Mouse (Mus musculus) lung, postnatal 36 days (tissue): ENCODE measurements around the gene Tspan17.

Experiments
- DNase-seq: peaks from one replicate; pipeline ENCODE4 v3.0.0; 2022; ENCODE audit warnings: mixed read lengths

Tspan17 gene

DNA sequence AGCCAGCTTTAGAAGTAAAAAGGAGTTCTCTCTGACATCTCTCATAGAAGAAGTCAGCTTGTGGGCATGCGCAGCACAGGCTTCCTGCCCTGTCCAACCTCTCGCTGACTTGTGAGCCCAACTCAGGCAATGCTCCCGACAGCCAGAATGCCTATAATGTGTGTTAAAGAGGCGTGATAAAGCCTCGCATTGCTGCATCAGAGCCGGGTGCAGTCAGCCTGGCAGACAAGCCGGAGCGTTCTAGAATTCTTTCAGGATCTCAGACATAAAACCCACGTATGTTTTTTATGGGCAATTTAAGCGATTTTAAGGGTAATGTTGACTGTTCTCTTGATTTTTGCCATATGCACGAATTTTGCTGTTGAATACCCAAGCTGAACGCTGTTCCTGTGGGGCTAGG, 18.9 kb downstream of the Tspan17 start:
- no peak for DNase-seq

DNA sequence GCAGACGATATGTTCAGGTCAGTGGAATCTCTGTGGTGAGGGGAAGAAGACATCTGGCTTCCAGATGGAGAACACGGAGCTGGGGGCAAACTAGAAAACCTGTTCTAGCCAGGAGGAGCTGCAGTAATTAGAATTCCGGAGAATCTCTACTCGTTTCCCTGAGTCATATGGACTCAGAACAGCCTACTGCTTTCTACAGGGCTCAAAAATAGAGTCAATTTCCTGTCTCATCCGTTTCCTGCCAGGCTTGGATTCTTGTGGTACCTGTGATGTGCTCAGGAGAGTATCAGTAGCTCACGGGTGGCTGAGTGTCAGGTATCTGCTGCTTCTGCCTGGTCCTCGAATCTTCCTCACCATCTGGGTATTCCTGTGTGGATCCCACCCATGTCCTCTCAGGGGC, 22.3 kb downstream of the Tspan17 start:
- no peak for DNase-seq

DNA sequence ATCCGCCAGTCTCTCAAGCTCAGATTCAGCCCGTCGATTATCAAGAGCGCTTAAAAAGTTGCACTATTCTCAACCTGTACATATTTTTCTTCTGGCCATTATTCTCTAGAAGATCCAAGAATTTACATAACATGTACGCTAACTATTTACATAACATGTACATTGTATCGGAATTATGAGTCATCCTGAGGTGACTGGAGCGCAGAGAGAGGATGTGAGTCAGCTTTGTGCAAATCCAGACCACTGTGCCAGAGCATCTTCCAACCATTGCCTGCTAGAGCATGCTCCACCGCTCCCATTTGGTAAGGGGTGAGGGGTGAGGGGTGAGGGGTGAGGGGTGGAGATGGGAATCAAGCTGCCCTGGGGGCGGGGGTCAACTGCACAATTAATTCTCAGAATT, 24.2 kb downstream of the Tspan17 start:
- no peak for DNase-seq

DNA sequence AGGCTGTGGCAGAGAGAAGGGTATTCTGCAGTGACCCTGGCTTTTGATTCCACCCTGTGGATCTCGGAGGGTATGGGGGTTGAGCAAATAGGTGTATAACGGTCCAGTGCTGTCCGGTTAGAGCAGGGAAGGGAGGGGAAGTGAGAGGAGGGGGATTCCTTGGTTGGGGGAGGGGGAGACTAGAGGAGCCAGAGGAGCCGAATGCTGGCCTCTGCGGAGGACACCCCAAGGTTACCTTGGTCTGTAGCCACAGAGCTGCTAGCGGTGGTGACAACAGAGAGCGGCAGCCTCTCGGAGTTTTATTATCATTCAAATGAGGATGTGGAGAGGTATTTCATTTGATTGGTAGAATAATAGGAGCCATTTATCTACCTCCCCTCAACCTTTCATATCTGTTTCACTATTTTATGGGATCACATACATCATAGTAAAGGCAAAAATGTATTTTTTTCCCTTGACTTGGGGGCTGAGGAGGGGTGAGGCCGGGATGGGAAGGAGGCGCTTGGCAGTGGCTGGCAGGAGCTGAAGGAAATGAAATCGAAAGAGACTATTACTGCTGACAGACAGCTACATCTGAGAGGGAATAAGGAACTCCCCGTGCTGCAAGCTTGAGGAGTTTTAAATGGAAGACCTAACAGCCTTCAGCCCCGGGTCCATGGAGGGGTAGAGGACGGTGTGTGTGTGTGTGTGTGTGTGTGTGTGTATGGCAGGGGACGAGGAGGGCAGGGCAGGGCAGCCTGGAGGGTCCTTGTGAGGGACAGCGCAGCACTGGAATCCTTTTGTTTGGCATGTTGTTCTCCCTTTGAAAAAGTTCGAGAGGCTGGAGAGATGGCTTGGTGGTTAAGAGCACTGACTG, 29.4 kb downstream of the Tspan17 start:
- DNase-seq: no peak

DNA sequence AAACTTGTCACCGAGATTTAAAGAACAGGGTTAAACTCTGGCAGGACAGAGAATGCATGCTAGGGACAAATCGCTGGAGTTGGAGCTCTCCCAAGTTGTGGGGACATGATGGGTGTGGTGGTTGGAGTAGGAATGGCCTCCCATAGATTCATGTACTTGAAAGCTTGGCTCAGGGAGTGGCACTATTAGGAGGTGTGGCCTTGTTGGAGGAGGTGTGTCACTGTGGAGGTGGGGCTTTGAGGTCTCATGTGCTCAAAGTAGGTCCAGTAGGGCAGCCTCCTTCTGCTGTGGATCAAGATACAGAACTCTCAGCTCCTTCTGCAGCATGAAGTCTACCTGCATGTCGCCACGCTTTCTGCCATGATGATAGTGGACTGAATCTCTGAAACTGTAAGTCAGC, 31.9 kb downstream of the Tspan17 start:
- no peak for DNase-seq

DNA sequence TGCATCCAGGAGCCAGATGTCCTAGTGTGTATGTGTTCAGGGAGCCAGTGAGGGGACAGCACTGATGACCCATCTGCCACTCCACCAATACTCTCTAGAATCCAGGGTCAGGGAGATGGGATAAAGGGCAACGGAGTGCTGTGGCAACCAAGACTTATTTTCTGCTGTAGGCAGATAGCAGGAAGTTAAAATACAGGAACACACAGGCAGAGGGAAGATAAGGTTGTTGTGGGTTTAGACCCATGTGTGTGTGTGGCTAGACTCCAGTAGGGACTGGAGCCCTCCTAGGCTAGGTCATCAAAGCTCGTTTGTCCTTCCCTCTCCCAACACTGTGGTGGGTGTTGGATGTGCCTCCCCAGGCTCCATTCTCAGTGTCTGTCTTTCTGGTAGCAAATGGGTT, 32.8 kb downstream of the Tspan17 start:
- no peak for DNase-seq

DNA sequence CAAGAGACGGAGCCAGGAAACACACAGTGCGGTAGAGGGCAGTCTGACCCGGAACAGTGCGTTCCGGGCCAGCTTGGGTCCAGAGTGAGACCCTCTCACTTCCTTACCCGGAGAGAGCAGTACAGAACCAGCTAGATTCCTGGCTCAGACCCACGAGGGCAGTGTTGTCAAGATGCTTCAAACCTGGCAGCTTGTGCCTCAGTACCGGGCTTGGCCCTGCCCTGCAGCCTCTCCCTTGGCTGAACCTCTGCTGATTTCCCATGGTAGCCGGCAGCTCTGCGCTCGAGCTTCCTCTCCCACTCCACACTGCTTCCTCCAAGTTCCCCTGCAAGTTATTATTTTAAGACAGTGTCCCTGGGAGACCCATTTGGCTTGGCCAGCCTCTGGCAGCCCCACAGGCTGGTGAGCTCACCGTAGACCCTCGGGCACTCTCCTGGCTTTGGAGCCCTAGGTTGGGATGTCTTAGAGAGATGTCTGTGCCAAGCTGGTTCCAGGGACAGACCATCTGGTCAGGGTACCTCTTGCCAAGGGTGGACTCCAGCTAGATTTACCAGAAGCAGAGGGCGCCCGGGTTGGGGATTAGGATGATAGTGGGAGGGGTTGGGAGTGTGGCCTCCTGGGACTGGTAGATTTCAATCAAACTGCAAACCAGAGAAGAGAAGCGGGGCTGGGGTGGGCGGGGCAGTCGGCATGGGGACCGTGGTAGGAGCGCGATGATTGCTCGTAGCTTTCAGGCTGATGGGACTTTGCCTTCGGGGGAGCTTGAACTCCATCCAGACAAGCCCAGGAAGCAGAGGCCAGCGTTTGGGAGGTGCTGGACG, 35.1 kb downstream of the Tspan17 start:
- no peak for DNase-seq

DNA sequence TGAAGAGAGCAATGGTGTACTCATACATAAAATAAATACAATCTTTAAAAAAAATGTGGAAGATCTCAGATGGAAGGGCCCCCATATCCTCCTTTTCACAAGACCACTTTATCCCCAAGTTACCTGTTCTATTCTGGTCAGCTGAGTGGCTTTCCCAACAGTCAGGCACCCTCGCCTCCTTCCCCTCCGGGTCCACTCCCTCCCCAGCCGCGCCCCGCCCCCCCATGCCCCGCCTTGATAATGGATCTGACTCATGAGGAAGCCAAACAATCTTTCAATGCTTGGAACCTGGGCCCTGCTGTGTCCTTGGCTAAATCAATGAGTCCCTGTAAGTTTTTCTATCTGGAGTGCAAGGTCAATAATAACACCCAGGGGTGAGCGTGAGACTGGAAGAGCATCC, 38.8 kb downstream of the Tspan17 start:
- DNase-seq: no peak

DNA sequence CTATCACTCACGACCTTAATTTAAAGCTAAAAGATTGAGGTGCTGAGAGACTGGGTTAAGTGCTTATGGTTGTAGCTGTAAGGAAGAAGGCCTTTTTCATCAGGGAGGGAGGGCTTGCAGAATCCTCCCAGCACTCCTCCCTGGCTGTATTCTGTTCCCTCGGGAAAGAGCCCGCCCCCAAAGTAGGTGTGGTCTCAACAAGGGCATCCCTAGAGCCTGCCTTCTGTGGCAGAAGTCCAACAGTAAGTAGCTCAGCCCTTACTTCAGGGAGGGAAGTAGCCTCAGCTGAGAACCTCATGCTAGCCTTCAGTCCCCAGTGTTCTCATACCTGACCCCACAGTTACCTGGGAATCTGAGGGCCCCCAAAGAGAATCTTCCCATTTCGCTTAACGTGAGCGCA, 39.3 kb downstream of the Tspan17 start:
- peak; percentile 17 for DNase-seq

DNA sequence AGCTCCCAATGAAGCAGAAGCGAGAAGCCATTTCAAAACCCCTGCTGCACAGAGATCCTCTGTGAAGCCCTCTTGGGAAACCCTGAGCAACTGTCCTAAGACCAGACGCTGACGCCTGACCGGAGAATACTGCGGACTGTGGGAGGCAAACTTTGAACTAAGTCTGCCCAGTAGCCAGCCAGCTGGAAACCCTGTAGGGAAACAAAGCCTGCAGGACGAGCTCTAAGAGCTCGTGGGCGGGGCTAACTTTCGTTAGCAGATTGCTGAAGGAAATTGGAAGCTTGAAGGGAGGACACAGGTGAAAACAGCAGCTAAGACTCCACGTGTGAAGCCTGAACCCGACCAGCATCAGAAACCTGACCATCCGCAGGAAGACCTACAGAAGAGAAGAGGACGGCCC, 40.3 kb downstream of the Tspan17 start:
- no peak for DNase-seq

DNA sequence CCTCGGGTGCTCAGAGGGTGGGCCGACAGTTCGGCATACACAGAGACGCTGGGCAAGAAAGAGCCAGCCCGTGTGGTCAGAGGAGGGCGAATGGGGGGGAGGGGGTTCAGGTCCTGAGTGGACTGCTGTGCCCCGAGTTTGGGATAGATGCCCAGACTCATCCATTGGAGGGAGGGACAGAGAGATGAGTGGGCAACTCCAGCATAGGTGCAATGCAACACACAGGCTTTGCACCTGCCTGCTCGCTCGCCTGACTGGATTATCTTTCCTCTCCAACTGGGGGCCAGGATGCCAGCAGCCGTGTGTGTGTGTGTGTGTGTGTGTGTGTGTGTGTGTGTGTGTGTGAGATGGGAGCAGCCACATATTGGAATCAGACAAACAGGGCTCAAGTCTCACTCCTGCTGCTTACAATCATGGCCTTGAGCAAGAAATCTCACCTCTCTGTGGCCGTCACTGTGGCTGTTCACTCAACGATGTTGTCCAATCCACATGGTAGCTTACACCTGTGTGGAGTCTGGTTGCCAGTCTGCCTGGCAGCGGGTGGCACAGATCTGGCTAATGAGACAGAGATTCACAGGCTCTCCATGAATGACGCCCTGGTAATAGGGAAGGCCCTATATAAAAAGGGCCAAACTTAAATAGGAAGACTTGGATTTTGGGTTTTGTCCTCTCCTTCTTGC, 47.3 kb downstream of the Tspan17 start:
- DNase-seq: no peak

DNA sequence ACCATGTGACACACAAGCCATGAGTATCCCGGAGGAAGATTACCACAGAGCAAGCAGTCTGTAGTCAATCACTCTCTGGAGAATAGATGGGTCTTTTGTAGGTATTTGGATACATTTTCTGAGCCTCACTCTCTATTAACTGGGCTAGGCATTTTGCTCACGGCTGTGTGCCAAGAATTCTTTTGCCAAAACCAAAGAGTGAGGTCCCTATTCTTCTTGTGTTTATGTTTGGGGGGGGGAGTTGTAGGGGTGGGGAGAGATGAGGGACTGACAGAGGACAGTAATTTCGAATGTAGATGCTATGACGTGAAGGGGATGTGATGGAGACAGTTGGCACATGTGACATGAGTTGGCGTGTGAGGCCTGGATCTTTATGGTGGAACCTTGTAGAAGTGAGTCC, 47.9 kb downstream of the Tspan17 start:
- DNase-seq: no peak

DNA sequence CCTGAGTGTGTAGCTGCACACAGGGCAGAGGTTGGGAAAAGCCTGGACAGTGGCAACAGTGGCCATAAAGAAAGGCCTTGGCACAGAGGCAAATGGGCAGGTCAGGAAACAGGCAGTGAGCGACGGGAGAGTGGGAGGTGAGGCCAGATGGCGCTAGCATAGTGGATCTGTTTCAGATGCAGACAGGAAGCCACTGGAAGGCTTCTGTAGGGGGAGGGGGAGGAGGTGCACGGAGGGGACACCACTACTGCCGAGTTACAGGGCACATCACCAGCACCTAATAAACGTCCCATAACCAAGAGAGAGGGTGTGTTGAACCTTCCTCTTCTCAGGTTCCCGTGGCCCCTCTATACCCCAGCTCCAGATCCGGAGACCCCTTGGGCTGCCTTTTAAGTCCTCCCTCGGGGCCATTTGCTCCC, 48.3 kb downstream of the Tspan17 start:
- no peak for DNase-seq

DNA sequence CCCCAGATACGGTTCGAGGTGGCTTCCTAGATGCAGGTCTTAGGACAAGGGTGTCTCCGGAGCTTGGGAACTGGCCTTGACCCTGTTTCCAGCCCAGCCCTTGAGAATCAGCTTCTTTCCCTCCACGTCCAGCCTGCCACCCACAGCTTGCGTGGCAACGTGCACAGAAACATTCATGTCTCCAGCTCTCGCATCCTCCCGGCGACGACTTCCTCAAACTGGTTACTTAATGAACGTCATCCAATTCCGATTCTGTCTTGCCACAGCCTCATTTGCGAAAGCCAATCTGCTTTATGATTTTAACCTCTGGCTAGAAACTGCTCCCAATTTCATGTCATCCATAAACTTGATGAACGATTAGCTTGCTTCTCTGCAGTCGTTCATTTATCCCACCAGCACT, 49.4 kb downstream of the Tspan17 start:
- DNase-seq: peak; percentile 16

DNA sequence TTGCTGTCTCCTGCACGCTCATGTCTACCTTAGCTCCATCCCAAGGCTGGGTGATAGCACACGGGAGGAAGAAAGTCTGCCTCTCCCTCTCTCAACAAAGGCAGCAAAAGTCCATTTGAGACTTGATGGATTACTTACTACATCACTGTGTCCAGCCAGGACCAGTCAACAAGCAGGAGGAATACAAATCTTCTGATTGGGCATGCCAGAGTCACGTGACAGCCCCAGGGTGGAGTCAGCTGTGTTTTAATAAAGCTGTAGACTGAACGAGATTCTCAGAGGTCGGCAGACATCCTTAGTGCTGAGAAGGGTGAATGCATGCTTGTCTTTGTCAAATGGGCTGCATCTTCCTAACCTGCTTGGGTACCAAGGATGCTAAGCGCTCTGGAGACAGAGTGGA, 50.0 kb downstream of the Tspan17 start:
- no peak for DNase-seq

DNA sequence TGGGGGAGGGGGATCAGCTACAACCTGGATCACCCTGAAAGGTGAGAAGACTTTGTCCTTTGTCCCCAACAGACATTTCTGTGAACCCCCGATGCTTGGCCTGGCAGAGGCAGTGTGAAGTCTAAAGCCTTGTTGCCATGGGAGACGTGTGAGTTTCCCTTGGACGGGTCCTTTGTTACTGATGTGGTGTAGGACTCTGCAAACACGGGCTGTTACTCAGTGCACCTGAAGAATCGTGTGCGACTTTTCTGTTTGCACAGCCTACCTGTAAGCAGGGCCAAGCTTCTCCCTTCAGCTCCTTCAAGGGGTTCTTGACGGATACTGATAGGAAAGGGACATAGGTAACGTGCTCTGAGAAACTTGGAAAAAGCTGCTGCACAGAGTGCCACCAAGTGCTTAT, 55.4 kb downstream of the Tspan17 start:
- no peak for DNase-seq
